Mouse (Mus musculus): Measurements from ENCODE around the gene Plcl2.

- no peak for TF ChIP-seq KAT2A (conservative IDR thresholded peaks at IDR 0.05; ENCODE audit: low read depth, low read length)
- TF ChIP-seq GATA1 (IDR thresholded peaks at IDR 0.05; ENCODE audit: low read depth, low read length) = no peak
These were observed 225.6 kb downstream of the Plcl2 start for GRCm38 (mm10) chr17:50734781-50735180.

All from MEL (cell line).